Mouse (Mus musculus): ENCODE data around the gene Lars2. TPM values are rescaled to one million over a fixed set of nuclear protein-coding genes. Genes with fewer than 3 reads are reported as not detected.

Gene Lars2
- total and polyA plus RNA-seq, 3 experiments = 634 to 10,095 (median 684) TPM

DNA sequence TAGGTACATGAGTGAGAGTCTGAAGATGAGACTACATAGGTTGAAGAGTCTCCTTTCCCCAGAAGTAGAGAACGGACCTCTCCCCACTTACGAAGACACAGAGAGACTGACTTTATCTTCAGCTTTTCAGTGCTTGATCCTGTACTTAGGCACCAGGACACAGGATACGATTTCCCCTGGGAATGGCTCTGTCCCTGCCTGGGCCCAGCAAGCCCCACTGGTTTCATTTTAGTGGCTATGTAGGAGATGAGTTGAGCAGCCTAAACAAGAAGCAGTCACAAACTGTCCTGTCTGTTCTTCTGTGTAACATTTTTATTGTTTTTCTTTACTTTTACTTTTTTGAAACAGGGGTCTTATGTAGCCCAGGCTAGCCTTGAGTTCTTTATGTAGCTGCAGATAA lies 118.1 kb downstream of the Lars2 start:
- H3K27ac ChIP-seq (ENCODE audit: control insufficient read depth, low read depth, low read length) = no peak overlapping the region
- no peaks in the 10 kb centered on the region for H3K27me3 ChIP-seq (ENCODE audit: control insufficient read depth in 1 of 2, insufficient read depth in 2 of 2, low read length in 2 of 2)
- no peaks in the 10 kb centered on the region for H3K9me3 ChIP-seq (replicated peaks; ENCODE audit: insufficient read depth, low read length)
- H3K79me2 ChIP-seq (ENCODE audit: control insufficient read depth, insufficient read depth, low read length, poor library complexity) = peaks cover 75% of the 10 kb centered on the region
- H3K4me3 ChIP-seq (ENCODE audit: control insufficient read depth in 1 of 2, insufficient read depth in 1 of 2, low read depth in 2 of 2, low read length in 2 of 2) = no peak overlapping the region
- no peak for DNase-seq (ENCODE audit: low read depth, low spot score)
- H3K4me1 ChIP-seq (ENCODE audit: control insufficient read depth in 1 of 2, insufficient read depth in 2 of 2, low read length in 2 of 2) = peaks cover 6 to 43% of the 10 kb centered on the region in 2 experiments
- H3K9ac ChIP-seq (ENCODE audit: control insufficient read depth, low read depth, low read length, poor library complexity, severe bottlenecking) = no peak overlapping the region
- TF ChIP-seq TCF12 (IDR thresholded peaks at IDR 0.05; ENCODE audit: low read depth, low read length) = no peak
- TF ChIP-seq RCOR1 (IDR thresholded peaks at IDR 0.05; ENCODE audit: low read depth, low read length) = no peak
- TF ChIP-seq JUND (IDR thresholded peaks at IDR 0.05; ENCODE audit: low read depth, low read length) = no peak
- no peak for TF ChIP-seq CTCF (IDR thresholded peaks at IDR 0.05 in 2 of 3, conservative IDR thresholded peaks at IDR 0.05 in 1 of 3; ENCODE audit: control insufficient read depth in 1 of 3, insufficient read depth in 1 of 3, low read depth in 2 of 3, low read length in 3 of 3, poor library complexity in 1 of 3, severe bottlenecking in 1 of 3)
- TF ChIP-seq CHD1 (IDR thresholded peaks at IDR 0.05; ENCODE audit: low read depth, low read length) = no peak
- no peak for TF ChIP-seq MYB (IDR thresholded peaks at IDR 0.05; ENCODE audit: low read depth, low read length)
- no peak for TF ChIP-seq POLR2AphosphoS5 (IDR thresholded peaks at IDR 0.05; ENCODE audit: borderline replicate concordance, low read depth, low read length)
- no peak for TF ChIP-seq TAL1 (IDR thresholded peaks at IDR 0.05; ENCODE audit: low read length)
- no peak for TF ChIP-seq CHD2 (IDR thresholded peaks at IDR 0.05; ENCODE audit: low read length)
- no peak for TF ChIP-seq MEF2A (IDR thresholded peaks at IDR 0.05; ENCODE audit: extremely low read depth, insufficient replicate concordance, low read depth, low read length, poor library complexity, severe bottlenecking)
- no peak for TF ChIP-seq NRF1 (IDR thresholded peaks at IDR 0.05; ENCODE audit: insufficient read depth, low read depth, low read length, poor library complexity, severe bottlenecking)
- TF ChIP-seq SIN3A (IDR thresholded peaks at IDR 0.05; ENCODE audit: low read length) = no peak
- TF ChIP-seq BHLHE40 (IDR thresholded peaks at IDR 0.05; ENCODE audit: borderline replicate concordance, low read depth, low read length) = no peak
- TF ChIP-seq E2F4 (IDR thresholded peaks at IDR 0.05; ENCODE audit: borderline replicate concordance, low read depth, low read length) = no peak
- no peak for TF ChIP-seq EP300 (IDR thresholded peaks at IDR 0.05; ENCODE audit: low read depth in 1 of 2, low read length in 2 of 2)
- no peak for TF ChIP-seq RAD21 (IDR thresholded peaks at IDR 0.05; ENCODE audit: low read depth, low read length)
- TF ChIP-seq HCFC1 (IDR thresholded peaks at IDR 0.05; ENCODE audit: low read depth, low read length) = no peak
- TF ChIP-seq NELFE (IDR thresholded peaks at IDR 0.05; ENCODE audit: low read depth, low read length) = no peak
- no peak for TF ChIP-seq GATA1 (IDR thresholded peaks at IDR 0.05; ENCODE audit: low read depth, low read length)
- H3K36me3 ChIP-seq (ENCODE audit: control insufficient read depth in 1 of 2, insufficient read depth in 2 of 2, low read length in 2 of 2) = peaks cover 2 to 31% of the 10 kb centered on the region in 2 experiments; a peak in 3 of 4 replicates

DNA sequence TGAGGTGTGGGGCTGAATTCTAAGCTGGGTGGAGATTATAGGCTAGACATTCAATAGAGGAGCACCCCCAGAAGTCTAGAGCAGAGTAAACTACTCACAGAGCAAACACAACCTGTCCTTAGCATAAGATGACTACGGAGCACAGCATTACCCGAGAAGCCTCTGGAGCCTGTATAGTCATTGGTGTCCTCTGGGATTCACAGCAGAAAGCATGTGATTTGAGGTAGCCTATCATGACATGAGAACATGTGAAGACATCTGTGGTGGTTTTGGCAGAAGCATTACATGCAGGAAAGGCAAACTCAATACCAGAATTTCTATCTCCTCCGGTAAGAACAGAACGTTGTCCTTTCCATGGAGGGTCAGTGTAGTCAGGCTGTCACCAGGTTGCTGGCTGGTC lies 118.8 kb downstream of the Lars2 start:
- H3K36me3 ChIP-seq (ENCODE audit: control insufficient read depth in 1 of 2, insufficient read depth in 2 of 2, low read length in 2 of 2) = peaks cover 2 to 26% of the 10 kb centered on the region in 2 experiments; a peak in 3 of 4 replicates
- TF ChIP-seq CTCF (IDR thresholded peaks at IDR 0.05 in 2 of 3, conservative IDR thresholded peaks at IDR 0.05 in 1 of 3; ENCODE audit: control insufficient read depth in 1 of 3, insufficient read depth in 1 of 3, low read depth in 2 of 3, low read length in 3 of 3, poor library complexity in 1 of 3, severe bottlenecking in 1 of 3) (no peak), ETS1 (IDR thresholded peaks at IDR 0.05; ENCODE audit: low read depth, low read length) (no peak), GATA1 (IDR thresholded peaks at IDR 0.05; ENCODE audit: low read depth, low read length) (no peak), USF2 (IDR thresholded peaks at IDR 0.05; ENCODE audit: borderline replicate concordance in 1 of 2, insufficient read depth in 1 of 2, low read depth in 1 of 2, low read length in 2 of 2) (no peak), SMC3 (IDR thresholded peaks at IDR 0.05; ENCODE audit: low read depth, low read length) (no peak), RCOR1 (IDR thresholded peaks at IDR 0.05; ENCODE audit: low read depth, low read length) (no peak), SIN3A (IDR thresholded peaks at IDR 0.05; ENCODE audit: low read length) (no peak), BHLHE40 (IDR thresholded peaks at IDR 0.05; ENCODE audit: borderline replicate concordance, low read depth, low read length) (no peak), EP300 (IDR thresholded peaks at IDR 0.05; ENCODE audit: low read depth in 1 of 2, low read length in 2 of 2) (no peak), KAT2A (conservative IDR thresholded peaks at IDR 0.05; ENCODE audit: low read depth, low read length) (no peak)
- no peaks in the 10 kb centered on the region for H3K27me3 ChIP-seq (ENCODE audit: control insufficient read depth in 1 of 2, insufficient read depth in 2 of 2, low read length in 2 of 2)
- no peak overlapping the region for H3K4me3 ChIP-seq (ENCODE audit: control insufficient read depth in 1 of 2, insufficient read depth in 1 of 2, low read depth in 2 of 2, low read length in 2 of 2)
- peaks cover 74% of the 10 kb centered on the region for H3K79me2 ChIP-seq (ENCODE audit: control insufficient read depth, insufficient read depth, low read length, poor library complexity)
- H3K4me1 ChIP-seq (ENCODE audit: control insufficient read depth in 1 of 2, insufficient read depth in 2 of 2, low read length in 2 of 2) = peaks cover 6 to 36% of the 10 kb centered on the region in 2 experiments
- H3K27ac ChIP-seq (ENCODE audit: control insufficient read depth, low read depth, low read length) = no peak overlapping the region
- H3K9me3 ChIP-seq (replicated peaks; ENCODE audit: insufficient read depth, low read length) = no peaks in the 10 kb centered on the region
- H3K9ac ChIP-seq (ENCODE audit: control insufficient read depth, low read depth, low read length, poor library complexity, severe bottlenecking) = no peak overlapping the region
- DNase-seq (ENCODE audit: low read depth, low spot score) = no peak
